Mouse (Mus musculus) gastrocnemius, postnatal 36 days (tissue): Measurements from ENCODE around the gene Sct. TPM values are rescaled to one million over a fixed set of nuclear protein-coding genes. Genes with fewer than 3 reads are reported as not detected.
"Not testable (repeated sequence)": the region's sequence is repeated elsewhere in the genome, so short reads cannot be mapped to it uniquely, and the experiment has no call there.

Experiments
- DNase-seq, 2 experiments: peaks; one replicate each; pipeline ENCODE4 v3.0.0; 2022
- intact Hi-C: fragments of 180-260 bp; cut with DNase I; formaldehyde crosslinking; loops from one replicate; pipeline ENCODE4 v1.15.1; 2025
- total RNA-seq, 2 experiments: library from RNA; stranded (reverse); gene quantifications; 2 replicates each; pipeline ENCODE4 v1.2.3; 2021

Gene Sct
- total RNA-seq, 2 experiments from 2014 or later, result not detected

DNA sequence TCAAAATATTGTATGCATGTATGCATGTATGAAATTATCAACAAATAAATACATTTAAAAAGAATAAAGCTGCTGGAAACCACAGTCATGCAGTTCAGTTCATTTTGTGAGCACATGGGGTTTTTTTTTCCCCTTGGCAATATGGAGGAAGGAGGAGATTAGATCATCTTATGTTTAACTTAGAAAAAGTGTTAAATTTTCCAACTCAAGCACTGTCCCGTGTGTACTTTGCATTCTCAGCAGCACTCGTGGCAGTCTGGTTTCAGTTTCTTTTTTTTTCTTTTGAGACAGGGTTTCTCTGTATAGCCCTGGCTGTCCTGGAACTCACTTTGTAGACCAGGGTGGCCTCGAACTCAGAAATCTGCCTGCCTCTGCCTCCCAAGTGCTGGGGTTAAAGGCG, 28.4 kb downstream of the Sct start:
- DNase-seq, intact Hi-C loops: not testable (repeated sequence)

DNA sequence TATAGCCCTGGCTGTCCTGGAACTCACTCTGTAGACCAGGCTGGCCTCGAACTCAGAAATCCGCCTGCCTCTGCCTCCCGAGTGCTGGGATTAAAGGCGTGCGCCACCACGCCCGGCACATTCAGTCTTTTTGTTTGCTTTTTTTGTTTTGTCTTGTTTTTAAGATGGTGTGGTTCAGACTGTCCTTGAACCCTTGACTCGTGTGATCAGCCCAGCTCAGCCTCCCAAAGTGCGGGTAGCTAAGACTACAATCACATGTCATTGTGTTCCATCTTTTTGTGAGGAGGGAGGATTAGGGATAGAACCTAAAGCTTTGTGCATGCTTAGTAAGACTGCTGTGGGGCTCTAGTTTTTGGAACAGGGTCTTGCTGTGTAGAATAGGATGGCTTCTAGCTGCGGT, 47.4 kb downstream of the Sct start:
- intact Hi-C loops, result no loop called here
- no peak for DNase-seq

DNA sequence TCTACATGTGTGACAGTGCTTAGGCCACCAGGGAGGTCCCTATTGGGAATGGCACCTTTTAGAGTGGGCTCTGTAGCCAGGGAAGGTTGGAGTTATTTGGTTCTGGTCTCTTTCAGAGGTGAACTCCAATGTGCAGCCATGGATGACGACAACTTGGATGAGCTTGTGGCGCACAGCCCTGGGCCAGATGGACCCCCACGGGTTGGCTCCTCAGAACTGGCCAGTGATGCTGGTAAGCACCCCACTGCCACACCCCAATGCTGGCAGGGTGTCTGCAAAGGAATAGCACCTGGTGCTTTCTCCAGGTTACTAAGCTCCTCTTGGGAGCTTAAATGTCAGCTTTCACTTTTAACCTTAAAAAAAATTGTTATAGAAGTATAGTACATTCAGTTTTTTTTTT, 47.8 kb downstream of the Sct start:
- intact Hi-C loops, result no loop called here
- no peak for DNase-seq

DNA sequence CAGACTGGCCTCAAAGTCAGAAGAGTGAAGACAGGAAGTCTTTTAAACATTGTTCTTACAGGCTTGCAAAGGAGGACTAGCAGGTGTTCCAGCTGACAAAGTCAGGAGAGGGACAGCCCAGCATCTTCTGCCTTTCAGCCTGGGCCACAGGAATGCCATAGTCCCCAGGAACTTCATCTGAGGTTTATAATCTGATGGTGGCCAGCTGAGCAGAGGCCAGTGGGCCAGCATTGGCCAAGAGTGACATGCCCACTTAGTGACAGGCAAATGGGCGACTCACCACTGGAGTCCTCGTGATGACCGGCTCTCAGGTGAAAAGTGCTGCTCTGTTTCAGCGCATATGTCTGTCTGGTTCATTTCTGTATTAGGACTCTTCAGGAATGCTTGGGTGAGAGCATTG, 48.4 kb downstream of the Sct start:
- DNase-seq, result no peak
- intact Hi-C loops, result no loop called here

DNA sequence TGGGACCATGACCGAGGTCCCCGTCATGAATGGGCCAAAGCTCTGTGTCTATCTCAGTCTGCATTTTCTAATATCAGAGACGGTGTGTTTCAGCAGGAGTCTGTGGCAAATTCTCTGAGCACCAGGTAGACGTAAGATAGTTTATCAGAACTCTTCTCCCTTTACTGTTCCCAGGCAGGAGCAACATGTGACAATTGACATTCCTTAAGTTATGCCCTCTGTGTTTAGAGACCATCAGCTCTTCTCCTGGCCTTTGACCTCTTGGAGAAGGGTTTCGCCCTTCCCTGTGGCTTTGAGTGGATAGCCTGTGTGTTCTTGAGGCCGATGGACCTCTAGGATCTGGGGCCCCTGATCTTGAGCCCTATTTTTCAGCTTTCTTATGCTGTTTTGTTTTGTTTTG, 49.2 kb downstream of the Sct start:
- DNase-seq, result no peak
- intact Hi-C loops, result no loop called here

Other genes with a start within 250 kb of the Sct start
- under 1 TPM; 0.20 to 0.22 TPM for gene B4galnt4, start 218.0 kb downstream of the Sct start, total RNA-seq
- gene Pkp3, start 200.9 kb downstream of the Sct start, total RNA-seq, result under 1 TPM in 1 of 2 experiments, not detected in 1; 0.12 TPM
- gene Sigirr, start 178.6 kb downstream of the Sct start, total RNA-seq, result 1 to 10 TPM; 1.7 to 2.0 TPM
- gene Ano9, start 161.3 kb downstream of the Sct start, total RNA-seq, result not detected
- 10 to 100 TPM; 15.9 to 18.7 TPM for gene Ptdss2, start 156.8 kb downstream of the Sct start, total RNA-seq
- 10 to 100 TPM; 41.8 to 45.9 TPM for gene Rnh1, start 106.3 kb downstream of the Sct start, total RNA-seq
- 100 to 1,000 TPM; 148 to 163 TPM for gene Hras, start 85.1 kb downstream of the Sct start, total RNA-seq
- gene Lrrc56, start 85.0 kb downstream of the Sct start, total RNA-seq, result 1 to 10 TPM; 2.0 to 2.1 TPM
- not detected for gene Lmntd2, start 65.1 kb downstream of the Sct start, total RNA-seq
- gene Rassf7, start 63.3 kb downstream of the Sct start, total RNA-seq, result under 1 TPM in 1 of 2 experiments, not detected in 1; 0.59 TPM
- 10 to 100 TPM; 19.2 to 20.6 TPM for gene Phrf1, start 50.3 kb downstream of the Sct start, total RNA-seq
- gene Irf7, start 12.7 kb downstream of the Sct start, total RNA-seq, result 1 to 10 TPM in 1 of 2 experiments, under 1 TPM in 1; 0.71 to 2.5 TPM
- under 1 TPM in 1 of 2 experiments, not detected in 1; 0.12 TPM for gene Cdhr5, start 2.3 kb downstream of the Sct start, total RNA-seq
- not detected for gene Drd4, start 12.9 kb upstream of the Sct start, total RNA-seq
- gene Deaf1, start 48.6 kb upstream of the Sct start, total RNA-seq, result 10 to 100 TPM; 13.9 to 14.8 TPM
- 10 to 100 TPM; 10.2 to 10.6 TPM for gene Tmem80, start 48.6 kb upstream of the Sct start, total RNA-seq
- 1 to 10 TPM; 2.1 to 2.5 TPM for gene Eps8l2, start 59.7 kb upstream of the Sct start, total RNA-seq
- gene Taldo1, start 113.1 kb upstream of the Sct start, total RNA-seq, result 10 to 100 TPM; 81.0 to 82.7 TPM
- gene Gatd1, start 135.0 kb upstream of the Sct start, total RNA-seq, result 1 to 10 TPM; 6.3 to 6.7 TPM
- gene Cend1, start 150.4 kb upstream of the Sct start, total RNA-seq, result under 1 TPM; 0.20 to 0.39 TPM
- gene Slc25a22, start 158.8 kb upstream of the Sct start, total RNA-seq, result 10 to 100 TPM; 15.6 to 38.4 TPM
- gene Pidd1, start 164.9 kb upstream of the Sct start, total RNA-seq, result under 1 TPM; 0.15 to 0.18 TPM
- 100 to 1,000 TPM; 466 to 562 TPM for gene Rplp2, start 168.2 kb upstream of the Sct start, total RNA-seq
- gene Pnpla2, start 176.1 kb upstream of the Sct start, total RNA-seq, result 100 to 1,000 TPM; 306 to 361 TPM
- gene Cracr2b, start 182.0 kb upstream of the Sct start, total RNA-seq, result 1 to 10 TPM; 6.3 to 7.4 TPM
- gene Cd151, start 188.3 kb upstream of the Sct start, total RNA-seq, result 10 to 100 TPM; 65.6 to 83.2 TPM
- 10 to 100 TPM; 53.1 to 58.7 TPM for gene Polr2l, start 196.0 kb upstream of the Sct start, total RNA-seq
- gene Tspan4, start 196.1 kb upstream of the Sct start, total RNA-seq, result 10 to 100 TPM in 1 of 2 experiments, 1 to 10 TPM in 1; 7.2 to 14.1 TPM